ENCODE assay signal across 27 mouse cellular contexts in genomic region chr10:30674825-30675224, GRCm38 (mm10). TPM values are rescaled to one million over a fixed set of nuclear protein-coding genes. Genes with fewer than 3 reads are reported as not detected.
DNase-seq lines count a peak whose midpoint lies in the region; ATAC-seq and TF ChIP-seq lines count a peak whose summit lies in the region.
"Had no signal": no experiment of that assay in that cellular context is flagged by ENCODE, and none has a peak within 500 bp of the region (broad histone marks: within the 10 kb centered on the region; RNA-seq: fewer than 3 reads in every experiment).

No protein-coding gene starts in this region.

- no peak overlapping the region for H3K4me2 ChIP-seq in liver, embryonic 16.5 days (ENCODE audit: low read depth, low read length)
- no peak overlapping the region for H3K4me2 ChIP-seq in liver, postnatal 0 days (ENCODE audit: low read depth, low read length)
- H3K4me2 ChIP-seq: embryonic facial prominence, embryonic 12.5 days; embryonic facial prominence, embryonic 15.5 days; forebrain, embryonic 12.5 days; forebrain, embryonic 15.5 days; heart, embryonic 11.5 days; hindbrain, embryonic 13.5 days; intestine, embryonic 15.5 days had no signal

- no peak for TF ChIP-seq POLR2A in bone marrow macrophage, adult 2 months (IDR thresholded peaks at IDR 0.05; ENCODE audit: borderline replicate concordance, low read depth, low read length)

- H3K27me3 ChIP-seq in liver, embryonic 16.5 days (ENCODE audit: control insufficient read depth, insufficient read depth, low read depth, low read length): no peaks in the 10 kb centered on the region
- H3K27me3 ChIP-seq in liver, postnatal 0 days (ENCODE audit: insufficient read depth, low read length): no peaks in the 10 kb centered on the region
- H3K27me3 ChIP-seq: embryonic facial prominence, embryonic 12.5 days; embryonic facial prominence, embryonic 15.5 days; forebrain, embryonic 12.5 days; forebrain, embryonic 15.5 days; hindbrain, embryonic 13.5 days; intestine, embryonic 15.5 days; Patski had no signal

- no peaks in the 10 kb centered on the region for H3K4me1 ChIP-seq in liver, embryonic 16.5 days (ENCODE audit: control insufficient read depth, low read depth, low read length)
- H3K4me1 ChIP-seq in liver, postnatal 0 days (ENCODE audit: insufficient read depth): no peaks in the 10 kb centered on the region
- peaks cover 16% of the 10 kb centered on the region for H3K4me1 ChIP-seq in bone marrow macrophage, adult 2 months (ENCODE audit: control insufficient read depth, insufficient read depth, low read length)
- H3K4me1 ChIP-seq: embryonic facial prominence, embryonic 12.5 days; embryonic facial prominence, embryonic 15.5 days; forebrain, embryonic 12.5 days; forebrain, embryonic 15.5 days; hindbrain, embryonic 10.5 days; hindbrain, embryonic 13.5 days; intestine, embryonic 15.5 days had no signal

- no peak overlapping the region for H3K4me3 ChIP-seq in liver, embryonic 16.5 days (ENCODE audit: low read depth, low read length)
- H3K4me3 ChIP-seq in liver, postnatal 0 days (ENCODE audit: low read depth, low read length): no peak overlapping the region
- no peak overlapping the region for H3K4me3 ChIP-seq in bone marrow macrophage, adult 2 months (ENCODE audit: insufficient read depth, low read length)
- H3K4me3 ChIP-seq: embryonic facial prominence, embryonic 12.5 days; embryonic facial prominence, embryonic 15.5 days; forebrain, embryonic 12.5 days; forebrain, embryonic 15.5 days; hindbrain, embryonic 10.5 days; hindbrain, embryonic 13.5 days; intestine, embryonic 15.5 days had no signal

- no peak overlapping the region for H3K9ac ChIP-seq in liver, embryonic 16.5 days (ENCODE audit: low read depth, low read length)
- no peak overlapping the region for H3K9ac ChIP-seq in liver, postnatal 0 days (replicated peaks)
- H3K9ac ChIP-seq: embryonic facial prominence, embryonic 12.5 days; embryonic facial prominence, embryonic 15.5 days; forebrain, embryonic 12.5 days; forebrain, embryonic 15.5 days; hindbrain, embryonic 13.5 days; intestine, embryonic 15.5 days had no signal

- TF ChIP-seq EP300 in liver, postnatal 0 days (IDR thresholded peaks at IDR 0.05; ENCODE audit: low read depth): no peak

- 24% methylated on average over 3 of the region's 3 CpGs for WGBS in liver, embryonic 16.5 days (ENCODE audit: insufficient replicate concordance)
- 40% methylated on average over 3 of the region's 3 CpGs for WGBS in liver, postnatal 0 days (ENCODE audit: insufficient replicate concordance)

- ATAC-seq in liver, embryonic 16.5 days (ENCODE audit: low read depth): 0 out of 2 replicates have a peak, but pooled peaks have one; percentile 11
- no peak for ATAC-seq in liver, postnatal 0 days
- peak; percentile 55 to 70 for ATAC-seq in hematopoietic stem cell, adult 5-6 weeks (replicated peaks in 1 of 2; ENCODE audit: insufficient read depth in 1 of 2, low FRiP score in 2 of 2, low TSS enrichment in 1 of 2, low read depth in 1 of 2, poor library complexity in 2 of 2, severe bottlenecking in 2 of 2)
- ATAC-seq: CD4-positive, CD25-positive, alpha-beta regulatory T cell, adult 4 months; forebrain, embryonic 15.5 days; hindbrain, embryonic 16.5 days; intestine, embryonic 15.5 days; Patski had no signal

- no peak overlapping the region for H3K27ac ChIP-seq in liver, embryonic 16.5 days (ENCODE audit: low read length)
- H3K27ac ChIP-seq in liver, postnatal 0 days (ENCODE audit: low read depth): no peak overlapping the region
- H3K27ac ChIP-seq in bone marrow macrophage, adult 2 months (ENCODE audit: insufficient read depth, low read depth, low read length): 0 out of 2 replicates have a peak overlapping the region, but pooled peaks have one; percentile 6
- H3K27ac ChIP-seq: embryonic facial prominence, embryonic 12.5 days; embryonic facial prominence, embryonic 15.5 days; forebrain, embryonic 12.5 days; forebrain, embryonic 15.5 days; hindbrain, embryonic 10.5 days; hindbrain, embryonic 13.5 days; intestine, embryonic 15.5 days had no signal

- no peaks in the 10 kb centered on the region for H3K36me3 ChIP-seq in liver, embryonic 16.5 days (ENCODE audit: control insufficient read depth, insufficient read depth)
- 0 out of 2 replicates have a peak, but pooled peaks cover 2% of the 10 kb centered on the region for H3K36me3 ChIP-seq in liver, postnatal 0 days (replicated peaks; ENCODE audit: insufficient read depth, low read length)
- H3K36me3 ChIP-seq: embryonic facial prominence, embryonic 12.5 days; embryonic facial prominence, embryonic 15.5 days; forebrain, embryonic 12.5 days; hindbrain, embryonic 10.5 days; intestine, embryonic 15.5 days had no signal

- DNase-seq in liver, postnatal 0 days: no peak
- DNase-seq in spleen, postnatal 14 days (ENCODE audit: low spot score in 2 of 2): no peak
- DNase-seq in gastrocnemius, adult 18-20 months (ENCODE audit: low spot score): no peak
- DNase-seq in embryo, embryonic 11 days: no peak
- DNase-seq: adrenal gland, adult 2 months; adrenal gland, postnatal 14 days; cerebellum, adult 11-12 months; cerebellum, adult 8-10 months; cerebellum, postnatal 10 days; cerebellum, postnatal 36 days; gastrocnemius, postnatal 10 days; gastrocnemius, postnatal 36 days; heart, adult 11 months had no signal

- TF ChIP-seq CTCF in liver, postnatal 0 days (IDR thresholded peaks at IDR 0.05; ENCODE audit: low read depth): no peak
- TF ChIP-seq CTCF in bone marrow macrophage, adult 2 months (IDR thresholded peaks at IDR 0.05; ENCODE audit: low read depth, low read length): no peak

- no peaks in the 10 kb centered on the region for H3K9me3 ChIP-seq in liver, embryonic 16.5 days (replicated peaks; ENCODE audit: control insufficient read depth, low read length)
- no peaks in the 10 kb centered on the region for H3K9me3 ChIP-seq in liver, postnatal 0 days (ENCODE audit: low read length)
- H3K9me3 ChIP-seq: embryonic facial prominence, embryonic 12.5 days; embryonic facial prominence, embryonic 15.5 days; forebrain, embryonic 12.5 days; forebrain, embryonic 15.5 days; hindbrain, embryonic 10.5 days; hindbrain, embryonic 13.5 days; intestine, embryonic 15.5 days had no signal

RNA-seq across cellular contexts. Expression of gene Hint3, which starts 45.4 kb away (rescaled TPM):
- 17.0 and 17.1 TPM in 2 replicates for polyA plus RNA-seq in liver, embryonic 16.5 days (2015; fragmentation: Nextera tagmentation; extraction: Ambion mirVana)
- 38.9 and 39.5 TPM in 2 replicates for polyA plus RNA-seq in liver, postnatal 0 days (2015; fragmentation: Nextera tagmentation; extraction: Ambion mirVana)
- polyA plus RNA-seq in bone marrow macrophage, adult 2 months (2012; ENCODE audit: insufficient read depth, insufficient read length, missing spikeins): 17.5 and 18.5 TPM in 2 replicates
- total RNA-seq in hematopoietic stem cell, adult 5-6 weeks (2017): 10.2 and 15.1 TPM in 2 replicates
- 10 to 100 TPM; 56.0 to 62.1 TPM for total RNA-seq in gastrocnemius, adult 18-20 months (2021)
